Comparison of ENCODE assay signal across 8 mouse cellular contexts in genomic region chr17:23774090-23774489, GRCm38 (mm10). TPM values are rescaled to one million over a fixed set of nuclear protein-coding genes. Genes with fewer than 3 reads are reported as not detected.
DNase-seq lines count a peak whose midpoint lies in the region; ATAC-seq and TF ChIP-seq lines count a peak whose summit lies in the region.

No protein-coding gene starts in this region.

- no peaks in the 10 kb centered on the region for H3K79me2 ChIP-seq in liver, adult 2 months (ENCODE audit: control insufficient read depth, insufficient read depth, low read length)

- H3K4me3 ChIP-seq in midbrain, embryonic 11.5 days (ENCODE audit: low read depth, low read length) = no peak overlapping the region
- no peak overlapping the region for H3K4me3 ChIP-seq in midbrain, embryonic 16.5 days (ENCODE audit: low read depth, low read length)
- H3K4me3 ChIP-seq in cortical plate, adult 2 months (ENCODE audit: insufficient read depth, low read length) = no peak overlapping the region
- H3K4me3 ChIP-seq in kidney, embryonic 15.5 days (replicated peaks) = no peak overlapping the region
- no peak overlapping the region for H3K4me3 ChIP-seq in liver, adult 2 months (ENCODE audit: insufficient read depth, low read depth, low read length)
- H3K4me3 ChIP-seq in neural tube, embryonic 12.5 days = no peak overlapping the region
- no peak overlapping the region for H3K4me3 ChIP-seq in stomach, postnatal 0 days (ENCODE audit: low read depth, low read length)

- peak; percentile 82 for TF ChIP-seq CTCF in cortical plate, adult 2 months (IDR thresholded peaks at IDR 0.05; ENCODE audit: extremely low read depth, insufficient read depth, low read length)
- TF ChIP-seq CTCF in liver, adult 2 months (IDR thresholded peaks at IDR 0.05; ENCODE audit: low read depth, low read length) = peak; percentile 95
- peak; percentile 89 for TF ChIP-seq CTCF in stomach, postnatal 0 days (IDR thresholded peaks at IDR 0.05; ENCODE audit: low read depth)

- WGBS in midbrain, embryonic 11.5 days = 7% methylated on average over 12 of the region's 12 CpGs
- WGBS in midbrain, embryonic 16.5 days = 7% methylated on average over 12 of the region's 12 CpGs
- WGBS in kidney, embryonic 15.5 days = 4% methylated on average over 12 of the region's 12 CpGs
- 3% methylated on average over 12 of the region's 12 CpGs for WGBS in liver, adult 2 months
- 5% methylated on average over 12 of the region's 12 CpGs for WGBS in neural tube, embryonic 12.5 days
- WGBS in stomach, postnatal 0 days = 3% methylated on average over 12 of the region's 12 CpGs

- TF ChIP-seq EP300 in stomach, postnatal 0 days (optimal IDR thresholded peaks at IDR 0.05) = no peak

- no peaks in the 10 kb centered on the region for H3K9me3 ChIP-seq in midbrain, embryonic 11.5 days (ENCODE audit: control insufficient read depth, low read length)
- no peaks in the 10 kb centered on the region for H3K9me3 ChIP-seq in midbrain, embryonic 16.5 days (replicated peaks; ENCODE audit: control insufficient read depth, low read length, poor library complexity, severe bottlenecking)
- H3K9me3 ChIP-seq in kidney, embryonic 15.5 days (replicated peaks) = no peaks in the 10 kb centered on the region
- no peaks in the 10 kb centered on the region for H3K9me3 ChIP-seq in neural tube, embryonic 12.5 days
- H3K9me3 ChIP-seq in stomach, postnatal 0 days (ENCODE audit: control insufficient read depth, low read length) = no peaks in the 10 kb centered on the region

- peak; percentile 94 for DNase-seq in midbrain, embryonic 11.5 days (ENCODE audit: low spot score, missing footprints)
- DNase-seq in liver, adult 2 months (ENCODE audit: extremely low read depth, low read depth, low spot score) = peak; percentile 52
- DNase-seq in stomach, postnatal 0 days (ENCODE audit: low spot score) = peak; percentile 86

- peak; percentile 36 for ATAC-seq in midbrain, embryonic 11.5 days (ENCODE audit: low FRiP score)
- ATAC-seq in midbrain, embryonic 16.5 days = no peak
- ATAC-seq in granulocyte monocyte progenitor cell, adult 5-6 weeks (replicated peaks; ENCODE audit: poor library complexity, severe bottlenecking) = peak; percentile 72
- peak; percentile 47 for ATAC-seq in kidney, embryonic 15.5 days (replicated peaks; ENCODE audit: low FRiP score)
- ATAC-seq in neural tube, embryonic 12.5 days (ENCODE audit: low FRiP score, low read depth) = no peak
- ATAC-seq in stomach, postnatal 0 days (ENCODE audit: low FRiP score, low TSS enrichment) = peak; percentile 62

- H3K4me2 ChIP-seq in midbrain, embryonic 11.5 days = no peak overlapping the region
- H3K4me2 ChIP-seq in midbrain, embryonic 16.5 days (ENCODE audit: low read length) = no peak overlapping the region
- H3K4me2 ChIP-seq in kidney, embryonic 15.5 days = no peak overlapping the region
- peak overlapping the region; percentile 33; the same call in 1 of the 2 replicates for H3K4me2 ChIP-seq in neural tube, embryonic 12.5 days (replicated peaks)
- H3K4me2 ChIP-seq in stomach, postnatal 0 days (replicated peaks; ENCODE audit: low read depth) = no peak overlapping the region

- no peak for TF ChIP-seq POLR2A in cortical plate, adult 2 months (IDR thresholded peaks at IDR 0.05; ENCODE audit: extremely low read depth, insufficient read depth, low read length)
- TF ChIP-seq POLR2A in liver, adult 2 months (IDR thresholded peaks at IDR 0.05; ENCODE audit: extremely low read depth, insufficient read depth, low read length) = no peak

- no peaks in the 10 kb centered on the region for H3K27me3 ChIP-seq in midbrain, embryonic 11.5 days (ENCODE audit: control insufficient read depth, insufficient read depth, low read length)
- no peaks in the 10 kb centered on the region for H3K27me3 ChIP-seq in midbrain, embryonic 16.5 days (ENCODE audit: control insufficient read depth, insufficient read depth, low read depth, low read length)
- no peaks in the 10 kb centered on the region for H3K27me3 ChIP-seq in kidney, embryonic 15.5 days
- H3K27me3 ChIP-seq in liver, adult 2 months (ENCODE audit: control insufficient read depth, insufficient read depth, low read length) = no peaks in the 10 kb centered on the region
- no peaks in the 10 kb centered on the region for H3K27me3 ChIP-seq in neural tube, embryonic 12.5 days (replicated peaks)
- H3K27me3 ChIP-seq in stomach, postnatal 0 days (ENCODE audit: control insufficient read depth, insufficient read depth, low read length) = no peaks in the 10 kb centered on the region

- H3K4me1 ChIP-seq in midbrain, embryonic 11.5 days (ENCODE audit: control insufficient read depth, insufficient read depth, low read length) = peaks cover 7% of the 10 kb centered on the region
- H3K4me1 ChIP-seq in midbrain, embryonic 16.5 days (ENCODE audit: control insufficient read depth, insufficient read depth, low read length) = peaks cover 19% of the 10 kb centered on the region
- H3K4me1 ChIP-seq in cortical plate, adult 2 months (ENCODE audit: control insufficient read depth, insufficient read depth, low read length) = peaks cover 6% of the 10 kb centered on the region; the same call in 1 of the 2 replicates
- H3K4me1 ChIP-seq in kidney, embryonic 15.5 days = peaks cover 15% of the 10 kb centered on the region
- H3K4me1 ChIP-seq in liver, adult 2 months (ENCODE audit: control insufficient read depth, insufficient read depth, low read length) = peaks cover 4% of the 10 kb centered on the region; the same call in 1 of the 2 replicates
- H3K4me1 ChIP-seq in neural tube, embryonic 12.5 days = peaks cover 10% of the 10 kb centered on the region
- H3K4me1 ChIP-seq in stomach, postnatal 0 days (replicated peaks; ENCODE audit: control insufficient read depth, insufficient read depth) = no peaks in the 10 kb centered on the region

- H3K9ac ChIP-seq in midbrain, embryonic 11.5 days (ENCODE audit: low read length) = no peak overlapping the region
- H3K9ac ChIP-seq in midbrain, embryonic 16.5 days (ENCODE audit: low read depth, low read length) = no peak overlapping the region
- H3K9ac ChIP-seq in kidney, embryonic 15.5 days = no peak overlapping the region
- H3K9ac ChIP-seq in liver, adult 2 months (ENCODE audit: low read depth, low read length) = no peak overlapping the region
- H3K9ac ChIP-seq in neural tube, embryonic 12.5 days = no peak overlapping the region
- no peak overlapping the region for H3K9ac ChIP-seq in stomach, postnatal 0 days (ENCODE audit: low read length)

- H3K27ac ChIP-seq in midbrain, embryonic 11.5 days (ENCODE audit: low read depth, low read length) = no peak overlapping the region
- no peak overlapping the region for H3K27ac ChIP-seq in midbrain, embryonic 16.5 days (ENCODE audit: low read length)
- no peak overlapping the region for H3K27ac ChIP-seq in cortical plate, adult 2 months (ENCODE audit: insufficient read depth, low read length)
- no peak overlapping the region for H3K27ac ChIP-seq in kidney, embryonic 15.5 days
- no peak overlapping the region for H3K27ac ChIP-seq in liver, adult 2 months (replicated peaks; ENCODE audit: insufficient read depth, low read depth, low read length)
- H3K27ac ChIP-seq in neural tube, embryonic 12.5 days = no peak overlapping the region
- H3K27ac ChIP-seq in stomach, postnatal 0 days (replicated peaks) = no peak overlapping the region

- H3K36me3 ChIP-seq in midbrain, embryonic 11.5 days (ENCODE audit: control insufficient read depth, insufficient read depth, low read length) = no peaks in the 10 kb centered on the region
- H3K36me3 ChIP-seq in midbrain, embryonic 16.5 days (ENCODE audit: control insufficient read depth, insufficient read depth, low read length) = peaks cover 2% of the 10 kb centered on the region
- H3K36me3 ChIP-seq in kidney, embryonic 15.5 days = no peaks in the 10 kb centered on the region
- no peaks in the 10 kb centered on the region for H3K36me3 ChIP-seq in liver, adult 2 months (ENCODE audit: control insufficient read depth, insufficient read depth, low read length)
- peaks cover 10% of the 10 kb centered on the region for H3K36me3 ChIP-seq in neural tube, embryonic 12.5 days
- no peaks in the 10 kb centered on the region for H3K36me3 ChIP-seq in stomach, postnatal 0 days (ENCODE audit: control insufficient read depth, insufficient read depth, low read length)

RNA-seq across cellular contexts. Expression of gene Flywch1, which starts 2.7 kb away (rescaled TPM):
- polyA plus RNA-seq in midbrain, embryonic 11.5 days (2014; fragmentation: Nextera tagmentation; extraction: Ambion mirVana) = 125 and 142 TPM in 2 replicates
- 205 and 220 TPM in 2 replicates for polyA plus RNA-seq in midbrain, embryonic 16.5 days (2015; fragmentation: Nextera tagmentation; extraction: Ambion mirVana)
- 257 and 259 TPM in 2 replicates for polyA plus RNA-seq in cortical plate, adult 2 months (2012; rRNA removed)
- total RNA-seq in granulocyte monocyte progenitor cell, adult 5-6 weeks (2014; fragmentation: Nextera tagmentation) = 10.3 and 17.5 TPM in 2 replicates
- total RNA-seq in granulocyte monocyte progenitor cell, adult 5-6 weeks (2017) = 15.2 and 22.4 TPM in 2 replicates
- polyA plus RNA-seq in kidney, embryonic 15.5 days (2015; fragmentation: Nextera tagmentation; extraction: Ambion mirVana) = 89.5 and 91.0 TPM in 2 replicates
- total RNA-seq in liver, adult 2 months (2014; rRNA removed) = 11.1 and 12.6 TPM in 2 replicates
- 13.8 and 14.2 TPM in 2 replicates for polyA plus RNA-seq in liver, adult 2 months (2012; rRNA removed)
- polyA plus RNA-seq in neural tube, embryonic 12.5 days (2016; fragmentation: Nextera tagmentation; extraction: Ambion mirVana) = 234 and 241 TPM in 2 replicates
- 24.2 and 27.3 TPM in 2 replicates for polyA plus RNA-seq in stomach, postnatal 0 days (2015; fragmentation: Nextera tagmentation; extraction: Ambion mirVana)

RNA-seq across cellular contexts. Expression of gene Flywch2, which starts 11.8 kb away (rescaled TPM):
- polyA plus RNA-seq in midbrain, embryonic 11.5 days (2014; fragmentation: Nextera tagmentation; extraction: Ambion mirVana) = 20.4 and 20.9 TPM in 2 replicates
- 76.8 and 81.3 TPM in 2 replicates for polyA plus RNA-seq in midbrain, embryonic 16.5 days (2015; fragmentation: Nextera tagmentation; extraction: Ambion mirVana)
- 27.2 and 28.8 TPM in 2 replicates for polyA plus RNA-seq in cortical plate, adult 2 months (2012; rRNA removed)
- 0.80 and 7.2 TPM in 2 replicates for total RNA-seq in granulocyte monocyte progenitor cell, adult 5-6 weeks (2014; fragmentation: Nextera tagmentation)
- 0.30 TPM in 1 of 2 replicates, not detected in the other for total RNA-seq in granulocyte monocyte progenitor cell, adult 5-6 weeks (2017)
- polyA plus RNA-seq in kidney, embryonic 15.5 days (2015; fragmentation: Nextera tagmentation; extraction: Ambion mirVana) = 35.0 and 37.4 TPM in 2 replicates
- total RNA-seq in liver, adult 2 months (2014; rRNA removed) = 1.5 and 1.8 TPM in 2 replicates
- polyA plus RNA-seq in liver, adult 2 months (2012; rRNA removed) = 1.5 and 2.6 TPM in 2 replicates
- polyA plus RNA-seq in neural tube, embryonic 12.5 days (2016; fragmentation: Nextera tagmentation; extraction: Ambion mirVana) = 47.0 and 47.5 TPM in 2 replicates
- 15.9 and 16.4 TPM in 2 replicates for polyA plus RNA-seq in stomach, postnatal 0 days (2015; fragmentation: Nextera tagmentation; extraction: Ambion mirVana)

RNA-seq across cellular contexts. Expression of gene Srrm2, which starts 16.2 kb away (rescaled TPM):
- polyA plus RNA-seq in midbrain, embryonic 11.5 days (2014; fragmentation: Nextera tagmentation; extraction: Ambion mirVana) = 408 and 439 TPM in 2 replicates
- polyA plus RNA-seq in midbrain, embryonic 16.5 days (2015; fragmentation: Nextera tagmentation; extraction: Ambion mirVana) = 467 and 529 TPM in 2 replicates
- polyA plus RNA-seq in cortical plate, adult 2 months (2012; rRNA removed) = 640 and 696 TPM in 2 replicates
- 563 and 623 TPM in 2 replicates for total RNA-seq in granulocyte monocyte progenitor cell, adult 5-6 weeks (2014; fragmentation: Nextera tagmentation)
- 126 TPM in 2 replicates for total RNA-seq in granulocyte monocyte progenitor cell, adult 5-6 weeks (2017)
- 496 and 536 TPM in 2 replicates for polyA plus RNA-seq in kidney, embryonic 15.5 days (2015; fragmentation: Nextera tagmentation; extraction: Ambion mirVana)
- 33.0 and 46.5 TPM in 2 replicates for total RNA-seq in liver, adult 2 months (2014; rRNA removed)
- 177 and 316 TPM in 2 replicates for polyA plus RNA-seq in liver, adult 2 months (2012; rRNA removed)
- polyA plus RNA-seq in neural tube, embryonic 12.5 days (2016; fragmentation: Nextera tagmentation; extraction: Ambion mirVana) = 617 and 693 TPM in 2 replicates
- 211 and 215 TPM in 2 replicates for polyA plus RNA-seq in stomach, postnatal 0 days (2015; fragmentation: Nextera tagmentation; extraction: Ambion mirVana)

RNA-seq across cellular contexts. Expression of gene Kremen2, which starts 28.5 kb away (rescaled TPM):
- 0.58 and 0.63 TPM in 2 replicates for polyA plus RNA-seq in midbrain, embryonic 11.5 days (2014; fragmentation: Nextera tagmentation; extraction: Ambion mirVana)
- polyA plus RNA-seq in midbrain, embryonic 16.5 days (2015; fragmentation: Nextera tagmentation; extraction: Ambion mirVana) = 1.6 and 1.8 TPM in 2 replicates
- polyA plus RNA-seq in cortical plate, adult 2 months (2012; rRNA removed) = 0.85 and 0.96 TPM in 2 replicates
- not detected in 2 replicates for total RNA-seq in granulocyte monocyte progenitor cell, adult 5-6 weeks (2014; fragmentation: Nextera tagmentation)
- total RNA-seq in granulocyte monocyte progenitor cell, adult 5-6 weeks (2017) = not detected in 2 replicates
- polyA plus RNA-seq in kidney, embryonic 15.5 days (2015; fragmentation: Nextera tagmentation; extraction: Ambion mirVana) = 1.9 and 2.2 TPM in 2 replicates
- not detected in 2 replicates for total RNA-seq in liver, adult 2 months (2014; rRNA removed)
- polyA plus RNA-seq in liver, adult 2 months (2012; rRNA removed) = 0.06 TPM in 1 of 2 replicates, not detected in the other
- polyA plus RNA-seq in neural tube, embryonic 12.5 days (2016; fragmentation: Nextera tagmentation; extraction: Ambion mirVana) = 5.8 and 6.1 TPM in 2 replicates
- polyA plus RNA-seq in stomach, postnatal 0 days (2015; fragmentation: Nextera tagmentation; extraction: Ambion mirVana) = 2.7 and 3.0 TPM in 2 replicates

RNA-seq across cellular contexts. Expression of gene Paqr4, which starts 33.4 kb away (rescaled TPM):
- polyA plus RNA-seq in midbrain, embryonic 11.5 days (2014; fragmentation: Nextera tagmentation; extraction: Ambion mirVana) = 29.5 and 30.2 TPM in 2 replicates
- polyA plus RNA-seq in midbrain, embryonic 16.5 days (2015; fragmentation: Nextera tagmentation; extraction: Ambion mirVana) = 70.9 and 75.7 TPM in 2 replicates
- 61.8 and 65.7 TPM in 2 replicates for polyA plus RNA-seq in cortical plate, adult 2 months (2012; rRNA removed)
- total RNA-seq in granulocyte monocyte progenitor cell, adult 5-6 weeks (2014; fragmentation: Nextera tagmentation) = 0.69 and 2.4 TPM in 2 replicates
- 2.2 and 2.5 TPM in 2 replicates for total RNA-seq in granulocyte monocyte progenitor cell, adult 5-6 weeks (2017)
- 19.8 and 23.8 TPM in 2 replicates for polyA plus RNA-seq in kidney, embryonic 15.5 days (2015; fragmentation: Nextera tagmentation; extraction: Ambion mirVana)
- 1.3 and 1.6 TPM in 2 replicates for total RNA-seq in liver, adult 2 months (2014; rRNA removed)
- 3.1 and 3.7 TPM in 2 replicates for polyA plus RNA-seq in liver, adult 2 months (2012; rRNA removed)
- polyA plus RNA-seq in neural tube, embryonic 12.5 days (2016; fragmentation: Nextera tagmentation; extraction: Ambion mirVana) = 41.7 and 41.8 TPM in 2 replicates
- polyA plus RNA-seq in stomach, postnatal 0 days (2015; fragmentation: Nextera tagmentation; extraction: Ambion mirVana) = 26.3 and 28.0 TPM in 2 replicates

Comparison
In these comparisons a context has a peak if more than half of its experiments do, and no peak if none do; other contexts are left out.
1. ATAC-seq: peak in midbrain, embryonic 11.5 days (single experiment), granulocyte monocyte progenitor cell, adult 5-6 weeks (single experiment), kidney, embryonic 15.5 days (single experiment) and stomach, postnatal 0 days (single experiment); none in midbrain, embryonic 16.5 days (single experiment) and neural tube, embryonic 12.5 days (single experiment).
2. Peak in every context shown above with its lines, with median percentiles within 50 percentile points of each other: DNase-seq and CTCF ChIP-seq.